Mouse (Mus musculus) bone marrow macrophage, adult 2 months (primary cell): ENCODE measurements around the gene Hmgcs2. TPM values are rescaled to one million over a fixed set of nuclear protein-coding genes. Genes with fewer than 3 reads are reported as not detected.

Experiments
- H3K27ac ChIP-seq: 2 replicates; pipeline ENCODE4 v1.5.1; 2012; ENCODE audit warnings: low read depth, low read length; ENCODE audit not compliant: insufficient read depth
- H3K4me1 ChIP-seq: 2 replicates; pipeline ENCODE4 v1.6.1; 2012; ENCODE audit warnings: low read length; ENCODE audit not compliant: control insufficient read depth, insufficient read depth
- H3K4me3 ChIP-seq: 2 replicates; pipeline ENCODE4 v1.5.1; 2012; ENCODE audit warnings: mild to moderate bottlenecking, low read length, moderate library complexity; ENCODE audit not compliant: insufficient read depth
- CTCF ChIP-seq: IDR thresholded peaks from 2 replicates; pipeline ENCODE4 v1.5.1; 2012; ENCODE audit warnings: low read depth, mild to moderate bottlenecking, low read length, moderate library complexity
- POLR2A ChIP-seq: IDR thresholded peaks from 2 replicates; pipeline ENCODE4 v1.6.1; 2012; ENCODE audit warnings: mild to moderate bottlenecking, low read depth, low read length, borderline replicate concordance
- polyA plus RNA-seq: library from polyadenylated mRNA; stranded (reverse); fragments of >200 nt; gene quantifications from 2 replicates; pipeline ENCODE4 v1.2.4, GENCODE M21; 2012; ENCODE audit not compliant: missing spikeins, insufficient read depth, insufficient read length

Hmgcs2 gene
- not detected in 2 replicates for polyA plus RNA-seq

GRCm38 (mm10) chr3:98280204-98280932, at the start of gene Hmgcs2:
TSS of gene Hmgcs2 (plus strand) at chr3:98280435.
- Histone ChIP-seq H3K4me3 (no peak within 1 kb of the TSS), H3K27ac (no peak within 1 kb of the TSS), H3K4me1 (no peaks in the 10 kb centered on the region)
- no peak for TF ChIP-seq POLR2A
- no peak for TF ChIP-seq CTCF

- H3K4me1 ChIP-seq = no peaks in the 10 kb centered on the region
- H3K27ac ChIP-seq = no peak overlapping the region
- no peak overlapping the region for H3K4me3 ChIP-seq
- no peak for TF ChIP-seq POLR2A
- TF ChIP-seq CTCF = no peak
These were observed 46.7 kb upstream of the Hmgcs2 start for GRCm38 (mm10) chr3:98233504-98233903.

- TF ChIP-seq POLR2A (no peak), CTCF (no peak)
- Histone ChIP-seq H3K27ac (no peak overlapping the region), H3K4me1 (no peaks in the 10 kb centered on the region), H3K4me3 (no peak overlapping the region)
These were observed 44.0 kb upstream of the Hmgcs2 start for GRCm38 (mm10) chr3:98236266-98236665.

GRCm38 (mm10) chr3:98237240-98237639, 43.0 kb upstream of the Hmgcs2 start:
- Histone ChIP-seq H3K4me1 (no peaks in the 10 kb centered on the region), H3K4me3 (no peak overlapping the region), H3K27ac (no peak overlapping the region)
- TF ChIP-seq POLR2A (no peak), CTCF (no peak)

GRCm38 (mm10) chr3:98238150-98238549, 42.1 kb upstream of the Hmgcs2 start:
- Histone ChIP-seq H3K4me1 (no peaks in the 10 kb centered on the region), H3K4me3 (no peak overlapping the region), H3K27ac (no peak overlapping the region)
- no peak for TF ChIP-seq CTCF
- TF ChIP-seq POLR2A = no peak

- no peak for TF ChIP-seq POLR2A
- TF ChIP-seq CTCF = no peak
- H3K27ac ChIP-seq = no peak overlapping the region
- H3K4me3 ChIP-seq = no peak overlapping the region
- no peaks in the 10 kb centered on the region for H3K4me1 ChIP-seq
These were observed 38.2 kb upstream of the Hmgcs2 start for GRCm38 (mm10) chr3:98242051-98242450.

- Histone ChIP-seq H3K4me3 (no peak overlapping the region), H3K4me1 (no peaks in the 10 kb centered on the region), H3K27ac (no peak overlapping the region)
- TF ChIP-seq POLR2A = no peak
- TF ChIP-seq CTCF = no peak
These were observed 37.7 kb upstream of the Hmgcs2 start for GRCm38 (mm10) chr3:98242458-98243037.

- Histone ChIP-seq H3K4me1 (0 out of 2 replicates have a peak, but pooled peaks cover 2% of the 10 kb centered on the region), H3K4me3 (no peak overlapping the region), H3K27ac (no peak overlapping the region)
- no peak for TF ChIP-seq POLR2A
- TF ChIP-seq CTCF = no peak
These were observed 34.3 kb upstream of the Hmgcs2 start for GRCm38 (mm10) chr3:98245892-98246291.

- Histone ChIP-seq H3K4me1 (0 out of 2 replicates have a peak, but pooled peaks cover 2% of the 10 kb centered on the region), H3K4me3 (no peak overlapping the region), H3K27ac (no peak overlapping the region)
- TF ChIP-seq POLR2A (no peak), CTCF (no peak)
These were observed 33.1 kb upstream of the Hmgcs2 start for GRCm38 (mm10) chr3:98246985-98247751.
